17 mouse cellular contexts compared by ENCODE assay signal in the genomic region with DNA sequence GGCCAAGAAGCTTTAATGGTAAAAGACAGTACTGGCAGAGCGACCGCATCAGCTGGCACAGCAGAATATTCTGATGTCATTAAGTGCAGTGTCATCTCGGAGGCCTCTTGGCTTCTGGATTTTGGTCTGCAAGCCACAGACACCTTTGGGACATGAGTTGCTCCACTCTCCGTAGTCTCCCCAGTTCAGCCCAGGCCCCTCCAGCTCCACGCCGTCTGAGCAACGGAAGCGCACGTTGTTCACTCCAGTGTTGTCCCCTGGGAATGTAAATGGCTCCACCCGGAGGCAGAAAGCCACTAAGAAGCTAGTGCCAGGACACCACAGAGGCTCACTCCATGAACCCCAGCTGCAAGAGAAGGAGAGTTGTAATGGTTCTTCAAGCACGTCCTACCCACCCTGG. TPM values are rescaled to one million over a fixed set of nuclear protein-coding genes. Genes with fewer than 3 reads are reported as not detected.
DNase-seq lines count a peak whose midpoint lies in the region; ATAC-seq and TF ChIP-seq lines count a peak whose summit lies in the region.
"Had no signal": no experiment of that assay in that cellular context is flagged by ENCODE, and none has a peak within 500 bp of the region (broad histone marks: within the 10 kb centered on the region; RNA-seq: fewer than 3 reads in every experiment).

No protein-coding gene starts in this region.

- H3K36me3 ChIP-seq in liver, adult 2 months (ENCODE audit: control insufficient read depth, insufficient read depth, low read length), result no peaks in the 10 kb centered on the region; the same call in 1 of the 2 replicates
- H3K36me3 ChIP-seq in liver, postnatal 0 days (replicated peaks; ENCODE audit: insufficient read depth, low read length), result no peaks in the 10 kb centered on the region

- no peak overlapping the region for H3K4me3 ChIP-seq in liver, adult 2 months (ENCODE audit: insufficient read depth, low read depth, low read length)
- no peak overlapping the region for H3K4me3 ChIP-seq in liver, postnatal 0 days (ENCODE audit: low read depth, low read length)

- TF ChIP-seq CTCF in liver, adult 2 months (IDR thresholded peaks at IDR 0.05; ENCODE audit: low read depth, low read length), result no peak
- TF ChIP-seq CTCF in liver, postnatal 0 days (IDR thresholded peaks at IDR 0.05; ENCODE audit: low read depth), result no peak

- WGBS in liver, adult 2 months, result 81% methylated on average over 11 of the region's 11 CpGs
- 69% methylated on average over 11 of the region's 11 CpGs for WGBS in liver, postnatal 0 days (ENCODE audit: insufficient replicate concordance)

- H3K9ac ChIP-seq in liver, adult 2 months (ENCODE audit: low read depth, low read length), result 0 out of 2 replicates have a peak overlapping the region, but pooled peaks have one; percentile 6
- H3K9ac ChIP-seq in liver, postnatal 0 days (replicated peaks), result no peak overlapping the region

- no peak for ATAC-seq in liver, postnatal 0 days
- ATAC-seq: intestine, embryonic 16.5 days; midbrain, embryonic 16.5 days had no signal

- H3K4me1 ChIP-seq in liver, adult 2 months (ENCODE audit: control insufficient read depth, insufficient read depth, low read length), result peaks cover 7% of the 10 kb centered on the region
- 0 out of 2 replicates have a peak, but pooled peaks cover 1% of the 10 kb centered on the region for H3K4me1 ChIP-seq in liver, postnatal 0 days (ENCODE audit: insufficient read depth)

- no peaks in the 10 kb centered on the region for H3K27me3 ChIP-seq in liver, adult 2 months (ENCODE audit: control insufficient read depth, insufficient read depth, low read length)
- no peaks in the 10 kb centered on the region for H3K27me3 ChIP-seq in liver, postnatal 0 days (ENCODE audit: insufficient read depth, low read length)

- H3K27ac ChIP-seq in liver, adult 2 months (replicated peaks; ENCODE audit: insufficient read depth, low read depth, low read length), result peak overlapping the region; percentile 31; the same call in 1 of the 2 replicates
- no peak overlapping the region for H3K27ac ChIP-seq in liver, postnatal 0 days (ENCODE audit: low read depth)

- peak; percentile 59 for DNase-seq in adrenal gland, postnatal 14 days
- DNase-seq in adrenal gland, postnatal 4 days (ENCODE audit: low spot score in 2 of 2), result no peak
- no peak for DNase-seq in liver, adult 2 months (ENCODE audit: extremely low read depth, low read depth, low spot score)
- no peak for DNase-seq in liver, postnatal 0 days
- DNase-seq in gastrocnemius, adult 8-10 months (ENCODE audit: low spot score in 2 of 2), result peak; percentile 49 to 59
- DNase-seq in retina, postnatal 1 day, result peak; percentile 13
- DNase-seq in frontal cortex, adult 2 months (ENCODE audit: extremely low spot score in 1 of 2, low spot score in 1 of 2), result no peak
- DNase-seq in layer of hippocampus, adult 9-11 months, result no peak
- DNase-seq: lung, postnatal 4 days; right cerebral cortex, postnatal 25 days had no signal

- TF ChIP-seq EP300 in liver, postnatal 0 days (IDR thresholded peaks at IDR 0.05; ENCODE audit: low read depth), result no peak

- H3K79me2 ChIP-seq in liver, adult 2 months (ENCODE audit: control insufficient read depth, insufficient read depth, low read length), result no peaks in the 10 kb centered on the region

- no peak for TF ChIP-seq POLR2A in liver, adult 2 months (IDR thresholded peaks at IDR 0.05; ENCODE audit: extremely low read depth, insufficient read depth, low read length)

- H3K4me2 ChIP-seq in liver, postnatal 0 days (ENCODE audit: low read depth, low read length), result no peak overlapping the region
- H3K4me2 ChIP-seq: liver, embryonic 11.5 days had no signal

- H3K9me3 ChIP-seq in liver, postnatal 0 days (ENCODE audit: low read length), result no peaks in the 10 kb centered on the region

RNA-seq across cellular contexts. Expression of a gene that starts 0.9 kb away (rescaled TPM):
- total RNA-seq in adrenal gland, postnatal 14 days (2021), result not detected in 2 replicates
- total RNA-seq in adrenal gland, postnatal 4 days (2021), result under 1 TPM; 0.51 to 0.64 TPM
- 3.2 and 3.9 TPM in 2 replicates for total RNA-seq in liver, adult 2 months (2014; rRNA removed)
- 5.5 and 7.3 TPM in 2 replicates for polyA plus RNA-seq in liver, adult 2 months (2012; rRNA removed)
- 1.0 and 1.4 TPM in 2 replicates for polyA plus RNA-seq in liver, postnatal 0 days (2015; fragmentation: Nextera tagmentation; extraction: Ambion mirVana)
- total RNA-seq in gastrocnemius, adult 8-10 months (2022), result not detected
- 1.6 and 4.3 TPM in 2 replicates for polyA plus RNA-seq in frontal cortex, adult 2 months (2012; rRNA removed)
- polyA plus RNA-seq: midbrain, embryonic 16.5 days; neural tube, embryonic 14.5 days had no signal

RNA-seq across cellular contexts. Expression of a gene that starts 5.5 kb away (rescaled TPM):
- 0.45 and 7.9 TPM in 2 replicates for total RNA-seq in adrenal gland, postnatal 14 days (2021)
- 1 to 10 TPM in 1 of 2 experiments, not detected in 1; 5.0 TPM for total RNA-seq in adrenal gland, postnatal 4 days (2021)
- 74.9 and 91.6 TPM in 2 replicates for total RNA-seq in liver, adult 2 months (2014; rRNA removed)
- 276 and 320 TPM in 2 replicates for polyA plus RNA-seq in liver, adult 2 months (2012; rRNA removed)
- polyA plus RNA-seq in liver, postnatal 0 days (2015; fragmentation: Nextera tagmentation; extraction: Ambion mirVana), result 28.0 and 30.8 TPM in 2 replicates
- not detected for total RNA-seq in gastrocnemius, adult 8-10 months (2022)
- polyA plus RNA-seq in frontal cortex, adult 2 months (2012; rRNA removed), result 0.13 TPM in 1 of 2 replicates, not detected in the other
- total RNA-seq: left cerebral cortex, adult 8-10 months had no signal
- polyA plus RNA-seq: cortical plate, adult 2 months; midbrain, embryonic 16.5 days had no signal

RNA-seq across cellular contexts. Expression of a gene that starts 8.5 kb away (rescaled TPM):
- total RNA-seq in adrenal gland, postnatal 14 days (2021), result not detected in 2 replicates
- total RNA-seq in adrenal gland, postnatal 4 days (2021), result 1 to 10 TPM; 1.3 TPM
- not detected in 2 replicates for total RNA-seq in liver, adult 2 months (2014; rRNA removed)
- polyA plus RNA-seq in liver, adult 2 months (2012; rRNA removed), result not detected in 2 replicates
- 1.7 and 2.8 TPM in 2 replicates for polyA plus RNA-seq in liver, postnatal 0 days (2015; fragmentation: Nextera tagmentation; extraction: Ambion mirVana)
- total RNA-seq in gastrocnemius, adult 8-10 months (2022), result not detected
- 0.65 and 1.1 TPM in 2 replicates for polyA plus RNA-seq in frontal cortex, adult 2 months (2012; rRNA removed)

RNA-seq across cellular contexts. Expression of a gene that starts 11.6 kb away (rescaled TPM):
- total RNA-seq in adrenal gland, postnatal 14 days (2021), result 233 and 258 TPM in 2 replicates
- total RNA-seq in adrenal gland, postnatal 4 days (2021), result 100 to 1,000 TPM; 289 to 310 TPM
- total RNA-seq in liver, adult 2 months (2014; rRNA removed), result 291 and 298 TPM in 2 replicates
- polyA plus RNA-seq in liver, adult 2 months (2012; rRNA removed), result 312 and 336 TPM in 2 replicates
- polyA plus RNA-seq in liver, postnatal 0 days (2015; fragmentation: Nextera tagmentation; extraction: Ambion mirVana), result 317 and 325 TPM in 2 replicates
- 100 to 1,000 TPM; 258 to 280 (median 265) TPM for total RNA-seq in gastrocnemius, adult 8-10 months (2022)
- 245 and 249 TPM in 2 replicates for polyA plus RNA-seq in frontal cortex, adult 2 months (2012; rRNA removed)

RNA-seq across cellular contexts. Expression of a gene that starts 19.2 kb away (rescaled TPM):
- not detected in 2 replicates for total RNA-seq in adrenal gland, postnatal 14 days (2021)
- total RNA-seq in adrenal gland, postnatal 4 days (2021), result not detected
- total RNA-seq in liver, adult 2 months (2014; rRNA removed), result not detected in 2 replicates
- polyA plus RNA-seq in liver, adult 2 months (2012; rRNA removed), result not detected in 2 replicates
- not detected in 2 replicates for polyA plus RNA-seq in liver, postnatal 0 days (2015; fragmentation: Nextera tagmentation; extraction: Ambion mirVana)
- not detected for total RNA-seq in gastrocnemius, adult 8-10 months (2022)
- polyA plus RNA-seq in frontal cortex, adult 2 months (2012; rRNA removed), result not detected in 2 replicates
- total RNA-seq: left cerebral cortex, adult 8-10 months had no signal
- polyA plus RNA-seq: cortical plate, adult 2 months; heart, embryonic 14.5 days; intestine, embryonic 16.5 days; liver, embryonic 11.5 days; midbrain, embryonic 16.5 days; neural tube, embryonic 14.5 days had no signal

Comparison
In these comparisons a context has a peak if more than half of its experiments do, and no peak if none do; other contexts are left out.
1. DNase-seq: peak in adrenal gland, postnatal 14 days (single experiment), gastrocnemius, adult 8-10 months (2 of 2) and retina, postnatal 1 day (single experiment); none in adrenal gland, postnatal 4 days (0 of 2), liver, adult 2 months (single experiment), liver, postnatal 0 days (single experiment), frontal cortex, adult 2 months (0 of 2) and layer of hippocampus, adult 9-11 months (single experiment).